Mouse (Mus musculus) embryonic facial prominence, embryonic 15.5 days (tissue): ENCODE measurements around the gene Taar8a. TPM values are rescaled to one million over a fixed set of nuclear protein-coding genes. Genes with fewer than 3 reads are reported as not detected.
"Not testable (repeated sequence)": the region's sequence is repeated elsewhere in the genome, so short reads cannot be mapped to it uniquely, and the experiment has no call there.

Source experiments
- ATAC-seq: fragments of 200-750 bp; cut with Nextera tagmentation; 2 replicates; pipeline ENCODE4 v1.8.0; 2017; ENCODE audit warnings: low read depth, moderate TSS enrichment; ENCODE audit not compliant: insufficient number of reproducible peaks, low FRiP score, low TSS enrichment
- H3K27ac ChIP-seq: fragments of 300-500 bp; sonication (generic); replicated peaks from 2 replicates; pipeline ENCODE4 v1.5.1; 2015; ENCODE audit warnings: mild to moderate bottlenecking, inconsistent platforms
- H3K27me3 ChIP-seq: fragments of 300-500 bp; sonication (generic); 2 replicates; pipeline ENCODE4 v1.6.1; 2015; ENCODE audit warnings: inconsistent platforms
- H3K36me3 ChIP-seq: fragments of 300-500 bp; sonication (generic); 2 replicates; pipeline ENCODE4 v1.6.1; 2015; ENCODE audit warnings: mild to moderate bottlenecking, inconsistent platforms
- H3K4me1 ChIP-seq: fragments of 300-500 bp; sonication (generic); 2 replicates; pipeline ENCODE4 v1.6.1; 2015; ENCODE audit warnings: inconsistent platforms
- H3K4me2 ChIP-seq: fragments of 300-500 bp; sonication (generic); replicated peaks from 2 replicates; pipeline ENCODE4 v1.6.1; 2015; ENCODE audit warnings: mild to moderate bottlenecking, inconsistent platforms
- H3K4me3 ChIP-seq: fragments of 300-500 bp; sonication (generic); replicated peaks from 2 replicates; pipeline ENCODE4 v1.5.1; 2015; ENCODE audit warnings: mild to moderate bottlenecking, inconsistent platforms
- H3K9ac ChIP-seq: fragments of 300-500 bp; sonication (generic); 2 replicates; pipeline ENCODE4 v1.6.1; 2015; ENCODE audit warnings: inconsistent platforms
- H3K9me3 ChIP-seq: fragments of 300-500 bp; sonication (generic); replicated peaks from 2 replicates; pipeline ENCODE4 v1.6.1; 2016; ENCODE audit warnings: inconsistent platforms
- WGBS: fragments of 180-500 bp; shearing (Covaris S2); methylation state at CpG from one replicate; pipeline ENCODE4 v1.1.7; 2015; 5-methylcytosine and 5-hydroxymethylcytosine counted together
- polyA plus RNA-seq: library from polyadenylated mRNA; unstranded; fragments of >200 nt; fragmentation: Nextera tagmentation; extraction: Ambion mirVana; gene quantifications from 2 replicates; pipeline ENCODE4 v1.2.1, GENCODE M21; 2015

Gene Taar8a
- polyA plus RNA-seq, 1 experiment from 2014 or later: not detected

- Histone ChIP-seq H3K27ac (no peak overlapping the region), H3K4me1 (no peaks in the 10 kb centered on the region), H3K9ac (no peak overlapping the region), H3K4me3 (no peak overlapping the region), H3K36me3 (no peaks in the 10 kb centered on the region), H3K27me3 (no peaks in the 10 kb centered on the region), H3K4me2 (no peak overlapping the region), H3K9me3 (no peaks in the 10 kb centered on the region)
- ATAC-seq: no peak
- WGBS: 85% methylated on average over 2 of the region's 2 CpGs
Observed at GRCm38 (mm10) chr10:24087168-24087567, 10.9 kb downstream of the Taar8a start.

GRCm38 (mm10) chr10:24092194-24092593 lies 15.9 kb downstream of the Taar8a start, which contains the start of gene Taar8b:
TSS of gene Taar8b (minus strand) at chr10:24092294.
- 56% methylated on average over 2 of the region's 2 CpGs for whole genome bisulfite sequencing
- H3K36me3 ChIP-seq: no peaks in the 10 kb centered on the region
- H3K4me2 ChIP-seq: no peak within 1 kb of the TSS
- H3K27me3 ChIP-seq: no peaks in the 10 kb centered on the region
- H3K4me1 ChIP-seq: no peaks in the 10 kb centered on the region
- H3K27ac ChIP-seq: no peak within 1 kb of the TSS
- H3K9ac ChIP-seq: no peak within 1 kb of the TSS
- no peaks in the 10 kb centered on the region for H3K9me3 ChIP-seq
- H3K4me3 ChIP-seq: no peak within 1 kb of the TSS
- no peak for ATAC-seq

- H3K27me3 ChIP-seq, H3K4me2 ChIP-seq, ATAC-seq, H3K27ac ChIP-seq, H3K36me3 ChIP-seq, H3K9ac ChIP-seq, H3K4me3 ChIP-seq, H3K4me1 ChIP-seq, H3K9me3 ChIP-seq: not testable (repeated sequence)
- 30% methylated on average over 2 of the region's 2 CpGs for WGBS
Observed at GRCm38 (mm10) chr10:24097010-24097409, 20.7 kb downstream of the Taar8a start.

- WGBS: 87% methylated on average over 1 of the region's 3 CpGs
- not testable (repeated sequence) for H3K36me3 ChIP-seq, ATAC-seq, H3K9ac ChIP-seq, H3K4me2 ChIP-seq, H3K27me3 ChIP-seq, H3K4me3 ChIP-seq, H3K27ac ChIP-seq, H3K4me1 ChIP-seq, H3K9me3 ChIP-seq
Observed at GRCm38 (mm10) chr10:24101812-24102211, 25.5 kb downstream of the Taar8a start, which contains the start of gene Taar8c. TSS of gene Taar8c (minus strand) at chr10:24101912.

GRCm38 (mm10) chr10:24103299-24103698 lies 27.0 kb downstream of the Taar8a start:
- WGBS: 17% methylated on average over 1 of the region's 1 CpGs
- H3K27me3 ChIP-seq, H3K9me3 ChIP-seq, H3K4me3 ChIP-seq, H3K4me2 ChIP-seq, H3K9ac ChIP-seq, H3K4me1 ChIP-seq, ATAC-seq, H3K36me3 ChIP-seq, H3K27ac ChIP-seq: not testable (repeated sequence)

- Histone ChIP-seq H3K9me3 (no peaks in the 10 kb centered on the region), H3K4me2 (no peak overlapping the region), H3K9ac (no peak overlapping the region), H3K36me3 (no peaks in the 10 kb centered on the region), H3K4me1 (no peaks in the 10 kb centered on the region), H3K27me3 (no peaks in the 10 kb centered on the region), H3K27ac (no peak overlapping the region), H3K4me3 (no peak overlapping the region)
- ATAC-seq: no peak
- 56% methylated on average over 5 of the region's 5 CpGs for WGBS
Observed at GRCm38 (mm10) chr10:24107747-24108146, 31.4 kb downstream of the Taar8a start.

GRCm38 (mm10) chr10:24108236-24108635 lies 31.9 kb downstream of the Taar8a start:
- Histone ChIP-seq H3K36me3 (no peaks in the 10 kb centered on the region), H3K9me3 (no peaks in the 10 kb centered on the region), H3K4me1 (no peaks in the 10 kb centered on the region), H3K9ac (no peak overlapping the region), H3K4me2 (no peak overlapping the region), H3K27ac (no peak overlapping the region), H3K27me3 (no peaks in the 10 kb centered on the region), H3K4me3 (no peak overlapping the region)
- ATAC-seq: no peak
- 60% methylated on average over 3 of the region's 3 CpGs for WGBS

GRCm38 (mm10) chr10:24109434-24109833 lies 33.1 kb downstream of the Taar8a start, which contains the start of gene Taar9:
TSS of gene Taar9 (minus strand) at chr10:24109534.
- H3K9me3 ChIP-seq, H3K36me3 ChIP-seq, H3K9ac ChIP-seq, H3K4me3 ChIP-seq, ATAC-seq, H3K4me2 ChIP-seq, H3K27ac ChIP-seq, H3K27me3 ChIP-seq, H3K4me1 ChIP-seq: not testable (repeated sequence)
- WGBS: 84% methylated on average over 8 of the region's 8 CpGs

GRCm38 (mm10) chr10:24111116-24111778 lies 34.9 kb downstream of the Taar8a start:
- H3K27ac ChIP-seq: no peak overlapping the region
- 45% methylated on average over 6 of the region's 6 CpGs for WGBS
- H3K9me3 ChIP-seq: no peaks in the 10 kb centered on the region
- H3K36me3 ChIP-seq: no peaks in the 10 kb centered on the region
- no peaks in the 10 kb centered on the region for H3K27me3 ChIP-seq
- no peaks in the 10 kb centered on the region for H3K4me1 ChIP-seq
- H3K4me3 ChIP-seq: no peak overlapping the region
- H3K9ac ChIP-seq: no peak overlapping the region
- no peak for ATAC-seq
- H3K4me2 ChIP-seq: no peak overlapping the region

Other genes starting within 250 kb of the Taar8a start
- 0.12 and 0.14 TPM in 2 replicates for gene Vnn3, start 225.0 kb upstream of the Taar8a start, polyA plus RNA-seq
- gene Vnn1, start 181.8 kb upstream of the Taar8a start, polyA plus RNA-seq: 0.43 and 0.56 TPM in 2 replicates
- gene Taar1, start 156.1 kb upstream of the Taar8a start, polyA plus RNA-seq: not detected in 2 replicates
- 0.50 and 0.75 TPM in 2 replicates for gene Taar2, start 137.9 kb upstream of the Taar8a start, polyA plus RNA-seq
- not detected in 2 replicates for gene Taar3, start 126.9 kb upstream of the Taar8a start, polyA plus RNA-seq
- not detected in 2 replicates for gene Taar4, start 116.0 kb upstream of the Taar8a start, polyA plus RNA-seq
- gene Taar5, start 105.8 kb upstream of the Taar8a start, polyA plus RNA-seq: not detected in 2 replicates
- not detected in 2 replicates for gene Taar6, start 90.9 kb upstream of the Taar8a start, polyA plus RNA-seq
- not detected in 2 replicates for gene Taar7a, start 83.0 kb upstream of the Taar8a start, polyA plus RNA-seq
- gene Taar7b, start 76.6 kb upstream of the Taar8a start, polyA plus RNA-seq: 0.15 TPM in 1 of 2 replicates, not detected in the other
- gene Taar7d, start 49.3 kb upstream of the Taar8a start, polyA plus RNA-seq: 0.27 and 0.37 TPM in 2 replicates
- not detected in 2 replicates for gene Taar7e, start 38.9 kb upstream of the Taar8a start, polyA plus RNA-seq
- gene Taar7f, start 27.0 kb upstream of the Taar8a start, polyA plus RNA-seq: not detected in 2 replicates
- gene Taar8b, start 15.8 kb downstream of the Taar8a start, polyA plus RNA-seq: not detected in 2 replicates
- gene Taar8c, start 25.4 kb downstream of the Taar8a start, polyA plus RNA-seq: not detected in 2 replicates
- gene Taar9, start 33.0 kb downstream of the Taar8a start, polyA plus RNA-seq: not detected in 2 replicates
- 70.1 and 73.2 TPM in 2 replicates for gene Stx7, start 72.8 kb downstream of the Taar8a start, polyA plus RNA-seq
- gene Moxd1, start 147.0 kb downstream of the Taar8a start, polyA plus RNA-seq: 29.5 and 29.8 TPM in 2 replicates